Mouse (Mus musculus) hindbrain, embryonic 16.5 days (tissue): Measurements from ENCODE around the gene Aatk. TPM values are rescaled to one million over a fixed set of nuclear protein-coding genes. Genes with fewer than 3 reads are reported as not detected.

Source experiments
- ATAC-seq: fragments of 200-750 bp; cut with Nextera tagmentation; 2 replicates; pipeline ENCODE4 v1.8.0; 2017; ENCODE audit warnings: moderate TSS enrichment, moderate library complexity
- H3K27ac ChIP-seq: fragments of 300-500 bp; sonication (generic); 2 replicates; pipeline ENCODE4 v1.5.1; 2014; ENCODE audit warnings: low read depth, mild to moderate bottlenecking, control low read depth, low read length, moderate library complexity
- H3K27me3 ChIP-seq: fragments of 300-500 bp; sonication (generic); replicated peaks from 2 replicates; pipeline ENCODE4 v1.6.1; 2014; ENCODE audit warnings: low read length; ENCODE audit not compliant: control insufficient read depth, insufficient read depth
- H3K36me3 ChIP-seq: fragments of 300-500 bp; sonication (generic); 2 replicates; pipeline ENCODE4 v1.6.1; 2014; ENCODE audit warnings: mild to moderate bottlenecking, low read length, moderate library complexity, mixed read lengths; ENCODE audit not compliant: control insufficient read depth, insufficient read depth
- H3K4me1 ChIP-seq: fragments of 300-500 bp; sonication (generic); 2 replicates; pipeline ENCODE4 v1.6.1; 2014; ENCODE audit warnings: low read depth, low read length; ENCODE audit not compliant: control insufficient read depth, insufficient read depth
- H3K4me2 ChIP-seq: fragments of 300-500 bp; sonication (generic); 2 replicates; pipeline ENCODE4 v1.6.1; 2014; ENCODE audit warnings: mild to moderate bottlenecking, low read length, control low read depth, moderate library complexity
- H3K4me3 ChIP-seq: fragments of 300-500 bp; sonication (generic); 2 replicates; pipeline ENCODE4 v1.5.1; 2014; ENCODE audit warnings: mild to moderate bottlenecking, low read length, control low read depth, moderate library complexity
- H3K9ac ChIP-seq: fragments of 300-500 bp; sonication (generic); 2 replicates; pipeline ENCODE4 v1.6.1; 2014; ENCODE audit warnings: low read depth, mild to moderate bottlenecking, control low read depth, low read length, moderate library complexity
- H3K9me3 ChIP-seq: fragments of 300-500 bp; sonication (generic); 2 replicates; pipeline ENCODE4 v1.6.1; 2014; ENCODE audit warnings: mild to moderate bottlenecking, low read length, moderate library complexity; ENCODE audit not compliant: control insufficient read depth
- WGBS: fragments of 180-500 bp; shearing (Covaris S2); extraction: QIAGEN DNeasy Blood & Tissue Kit; methylation state at CpG from one replicate; pipeline ENCODE4 v1.1.7; 2014; 5-methylcytosine and 5-hydroxymethylcytosine counted together
- microRNA counts: library from miRNA; unstranded; fragments of <30 nt; microRNA quantifications from one replicate; lab custom pipeline; 2016
- microRNA-seq: library from miRNA; unstranded; fragments of <30 nt; microRNA quantifications from one replicate; pipeline ENCODE4, GENCODE M21; 2017
- polyA plus RNA-seq: library from polyadenylated mRNA; unstranded; fragments of >200 nt; fragmentation: Nextera tagmentation; extraction: Ambion mirVana; gene quantifications from 2 replicates; pipeline ENCODE4 v1.2.1, GENCODE M21; 2015

The Aatk gene
- polyA plus RNA-seq, 1 experiment from 2014 or later: 35.6 TPM

GRCm38 (mm10) chr11:119961511-119961910, 85.5 kb downstream of the Aatk start:
- Histone ChIP-seq H3K27ac (no peak overlapping the region), H3K36me3 (no peaks in the 10 kb centered on the region), H3K27me3 (no peaks in the 10 kb centered on the region), H3K4me1 (no peaks in the 10 kb centered on the region; the same call in 1 of the 2 replicates), H3K9ac (no peak overlapping the region), H3K4me2 (no peak overlapping the region), H3K9me3 (no peaks in the 10 kb centered on the region), H3K4me3 (no peak overlapping the region)
- ATAC-seq: no peak
- WGBS: 82% methylated on average over 3 of the region's 3 CpGs

DNA sequence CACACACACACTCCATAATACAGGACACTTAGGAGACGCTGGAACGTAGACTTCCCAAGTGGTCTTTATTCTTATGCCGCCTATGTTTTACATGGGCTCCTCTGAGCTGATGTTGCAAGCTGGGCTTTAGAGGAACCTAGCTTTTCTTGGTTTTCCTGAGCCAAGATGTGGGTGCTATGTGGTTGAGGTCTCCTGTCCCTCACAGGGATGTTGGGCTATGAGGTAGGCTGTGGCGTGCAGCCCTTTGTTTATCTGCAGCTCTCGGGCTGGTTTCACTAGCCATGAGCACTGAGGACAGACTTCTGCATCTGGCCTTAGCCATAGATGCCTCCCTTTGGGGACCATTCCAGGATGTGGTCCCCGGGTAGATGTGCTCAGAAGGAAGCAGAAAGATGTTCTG, 86.3 kb downstream of the Aatk start:
- Histone ChIP-seq H3K27ac (no peak overlapping the region), H3K36me3 (no peaks in the 10 kb centered on the region), H3K4me2 (no peak overlapping the region), H3K9ac (no peak overlapping the region), H3K27me3 (no peaks in the 10 kb centered on the region), H3K4me3 (no peak overlapping the region), H3K4me1 (no peaks in the 10 kb centered on the region; the same call in 1 of the 2 replicates), H3K9me3 (no peaks in the 10 kb centered on the region)
- 94% methylated on average over 6 of the region's 6 CpGs for WGBS
- ATAC-seq: no peak

GRCm38 (mm10) chr11:119959714-119960113, 87.3 kb downstream of the Aatk start:
- H3K9me3 ChIP-seq: no peaks in the 10 kb centered on the region
- H3K9ac ChIP-seq: no peak overlapping the region
- H3K27ac ChIP-seq: no peak overlapping the region
- no peak overlapping the region for H3K4me2 ChIP-seq
- H3K36me3 ChIP-seq: no peaks in the 10 kb centered on the region
- no peak for ATAC-seq
- no peaks in the 10 kb centered on the region for H3K27me3 ChIP-seq
- WGBS: 74% methylated on average over 4 of the region's 4 CpGs
- no peak overlapping the region for H3K4me3 ChIP-seq
- H3K4me1 ChIP-seq: no peaks in the 10 kb centered on the region

GRCm38 (mm10) chr11:119958856-119959255, 88.1 kb downstream of the Aatk start:
- no peaks in the 10 kb centered on the region for H3K4me1 ChIP-seq
- no peak overlapping the region for H3K4me3 ChIP-seq
- 85% methylated on average over 7 of the region's 7 CpGs for WGBS
- H3K36me3 ChIP-seq: no peaks in the 10 kb centered on the region
- H3K27ac ChIP-seq: no peak overlapping the region
- no peak for ATAC-seq
- H3K4me2 ChIP-seq: no peak overlapping the region
- no peaks in the 10 kb centered on the region for H3K9me3 ChIP-seq
- H3K27me3 ChIP-seq: no peaks in the 10 kb centered on the region
- no peak overlapping the region for H3K9ac ChIP-seq

MicroRNA genes within 50 kb of the gene (microRNA counts, 519-probe panel; counts per million panel counts)
- 2,750 counts per million, percentile 73 among the panel's probes with 10 or more counts for microRNA mmu-miR-338-3p (lab: Ali Mortazavi, UCI)
- microRNA mmu-miR-338-5p (lab: Ali Mortazavi, UCI): 2,167 counts per million, percentile 40 among the panel's probes with 10 or more counts

Small RNA genes within 50 kb of the gene (microRNA-seq; reads per million reads assigned to microRNA genes)
- gene Gm25948 (not detected), gene Mir3065 (not detected), gene Mir338 (not detected)

Other genes starting within 250 kb of the Aatk start
- gene Chmp6, start 133.7 kb downstream of the Aatk start, polyA plus RNA-seq: 112 and 114 TPM in 2 replicates
- 22.8 and 23.9 TPM in 2 replicates for gene Baiap2, start 104.4 kb downstream of the Aatk start, polyA plus RNA-seq
- gene Cep131, start 39.7 kb upstream of the Aatk start, polyA plus RNA-seq: 24.2 and 27.3 TPM in 2 replicates
- 20.5 and 22.9 TPM in 2 replicates for gene Tepsin, start 51.6 kb upstream of the Aatk start, polyA plus RNA-seq
- gene Ndufaf8, start 51.8 kb upstream of the Aatk start, polyA plus RNA-seq: 47.1 and 62.7 TPM in 2 replicates
- 114 and 122 TPM in 2 replicates for gene Slc38a10, start 104.2 kb upstream of the Aatk start, polyA plus RNA-seq
- 7.8 and 9.7 TPM in 2 replicates for gene Bahcc1, start 185.8 kb upstream of the Aatk start, polyA plus RNA-seq